Mouse (Mus musculus) small intestine, adult 2 months (tissue): ENCODE measurements around the gene Tbl1xr1.

Source experiments
- CTCF ChIP-seq: fragments of 200-500 bp; IDR thresholded peaks from 2 replicates; pipeline ENCODE4 v1.5.1; 2012; ENCODE audit warnings: low read depth, mild to moderate bottlenecking, control low read depth, inconsistent platforms, low read length, moderate library complexity, mixed read lengths; ENCODE audit not compliant: insufficient replicate concordance, insufficient read length; ENCODE audit errors: extremely low read depth
- POLR2A ChIP-seq: fragments of 200-500 bp; IDR thresholded peaks from 2 replicates; pipeline ENCODE4 v1.6.1; 2012; ENCODE audit warnings: low read depth, mild to moderate bottlenecking, control low read depth, inconsistent platforms, low read length, moderate library complexity

DNA sequence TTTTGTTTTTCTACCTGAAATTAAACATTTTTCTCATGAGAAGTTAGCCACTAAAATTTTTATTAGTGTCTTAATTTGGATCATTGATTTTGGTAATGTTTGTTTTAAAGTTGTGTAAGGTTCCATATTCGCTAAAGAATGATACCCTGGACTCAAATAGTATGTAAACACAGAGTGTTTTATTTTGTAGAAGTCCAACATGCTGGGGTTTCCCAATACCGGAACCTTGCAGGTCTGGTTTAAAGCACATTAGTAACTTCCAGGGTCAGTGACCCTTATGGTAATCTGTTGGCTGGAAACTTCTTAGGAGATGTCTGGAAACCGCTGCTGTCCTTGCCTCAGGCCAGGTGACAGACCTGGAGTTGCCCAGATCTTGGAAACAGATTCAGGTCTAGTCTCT lies 15.2 kb downstream of the Tbl1xr1 start:
- no peak for TF ChIP-seq POLR2A
- no peak for TF ChIP-seq CTCF
